Comparison of ENCODE assay signal across 8 mouse cellular contexts in the genomic region with DNA sequence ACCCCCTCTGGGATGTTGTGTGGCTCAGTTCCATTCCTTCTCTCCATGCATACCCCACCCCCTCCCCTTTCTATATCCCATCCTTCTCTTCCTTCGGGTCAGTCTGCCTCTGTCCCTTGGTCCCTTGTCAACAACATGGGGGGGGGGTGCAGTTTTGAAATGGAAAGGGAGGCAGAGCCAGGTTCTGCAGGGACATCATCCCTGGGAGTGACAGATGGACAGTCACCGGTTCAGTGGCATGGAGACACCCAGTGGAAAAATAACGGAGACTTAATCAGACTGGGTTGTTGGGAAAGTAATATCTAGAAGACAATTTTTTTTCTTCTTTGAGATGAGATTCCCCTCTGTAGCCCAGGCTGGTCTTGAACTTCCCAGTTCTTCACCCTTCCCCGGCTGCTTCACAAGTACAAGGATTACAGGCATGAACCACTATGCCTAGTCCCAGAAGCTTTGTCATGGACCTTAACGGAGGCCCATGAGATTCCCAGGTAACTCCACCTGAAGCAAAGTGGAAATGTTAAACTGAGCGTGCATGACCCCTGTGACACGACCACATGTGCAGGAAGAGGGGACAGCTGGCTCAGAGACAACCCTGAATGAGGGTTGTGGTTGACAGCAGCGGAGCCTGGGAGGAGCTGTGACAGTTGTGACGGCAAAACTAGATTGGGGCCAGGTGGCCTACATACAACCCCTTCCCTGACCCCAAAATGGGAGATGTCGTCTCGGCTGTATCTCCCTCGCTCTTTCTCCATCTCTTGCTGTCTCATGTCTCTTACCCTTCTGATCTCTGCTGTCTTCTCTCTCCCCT. TPM values are rescaled to one million over a fixed set of nuclear protein-coding genes. Genes with fewer than 3 reads are reported as not detected.
DNase-seq lines count a peak whose midpoint lies in the region; ATAC-seq and TF ChIP-seq lines count a peak whose summit lies in the region.

No protein-coding gene starts in this region.

- H3K4me2 ChIP-seq in heart, embryonic 15.5 days = peak overlapping the region; percentile 97
- peak overlapping the region; percentile 89 for H3K4me2 ChIP-seq in midbrain, postnatal 0 days (ENCODE audit: low read depth, low read length, poor library complexity, severe bottlenecking)

- H3K36me3 ChIP-seq in heart, embryonic 15.5 days = peaks cover 6% of the 10 kb centered on the region; the same call in 1 of the 2 replicates
- peaks cover 7% of the 10 kb centered on the region; the same call in 1 of the 2 replicates for H3K36me3 ChIP-seq in hindbrain, embryonic 10.5 days
- H3K36me3 ChIP-seq in midbrain, postnatal 0 days (ENCODE audit: insufficient read depth, low read length) = no peaks in the 10 kb centered on the region

- no peak overlapping the region; the same call in 1 of the 2 replicates for H3K27ac ChIP-seq in heart, embryonic 15.5 days
- 0 out of 2 replicates have a peak overlapping the region, but pooled peaks have one; percentile 72 for H3K27ac ChIP-seq in hindbrain, embryonic 10.5 days
- 0 out of 2 replicates have a peak overlapping the region, but pooled peaks have one; percentile 12 for H3K27ac ChIP-seq in midbrain, postnatal 0 days (ENCODE audit: low read depth, low read length)

- WGBS in heart, embryonic 15.5 days = 26% methylated on average over 12 of the region's 12 CpGs
- 10% methylated on average over 12 of the region's 12 CpGs for WGBS in hindbrain, embryonic 10.5 days
- WGBS in midbrain, postnatal 0 days = 22% methylated on average over 12 of the region's 12 CpGs

- no peak for DNase-seq in heart, postnatal 10 days
- DNase-seq in hindbrain, embryonic 10.5 days (ENCODE audit: low spot score) = no peak
- DNase-seq in midbrain, postnatal 0 days (ENCODE audit: low spot score) = no peak
- no peak for DNase-seq in ovary, postnatal 14 days (ENCODE audit: low spot score)
- DNase-seq in layer of hippocampus, adult 8-10 months (ENCODE audit: low spot score in 2 of 2) = no peak

- ATAC-seq in heart, embryonic 15.5 days (replicated peaks; ENCODE audit: insufficient number of reproducible peaks, insufficient read depth, low FRiP score, low read depth) = no peak
- ATAC-seq in activated CD4-positive, CD25-positive, alpha-beta regulatory T cell, adult 4 months = peak; percentile 45
- no peak for ATAC-seq in midbrain, postnatal 0 days (ENCODE audit: low FRiP score)
- no peak for ATAC-seq in megakaryocyte progenitor cell, adult 5-6 weeks (replicated peaks; ENCODE audit: poor library complexity)

- H3K9me3 ChIP-seq in heart, embryonic 15.5 days (replicated peaks) = no peaks in the 10 kb centered on the region
- no peaks in the 10 kb centered on the region for H3K9me3 ChIP-seq in hindbrain, embryonic 10.5 days
- H3K9me3 ChIP-seq in midbrain, postnatal 0 days (ENCODE audit: low read length) = no peaks in the 10 kb centered on the region

- no peak overlapping the region for H3K9ac ChIP-seq in heart, embryonic 15.5 days
- peak overlapping the region; percentile 54; the same call in 1 of the 2 replicates for H3K9ac ChIP-seq in midbrain, postnatal 0 days (replicated peaks; ENCODE audit: low read length, poor library complexity, severe bottlenecking)

- TF ChIP-seq CTCF in midbrain, postnatal 0 days (IDR thresholded peaks at IDR 0.05) = no peak

- intact Hi-C loops in heart, postnatal 10 days (cut with DNase I) = no loop called here

- peak overlapping the region; percentile 85 for H3K4me3 ChIP-seq in heart, embryonic 15.5 days
- H3K4me3 ChIP-seq in hindbrain, embryonic 10.5 days = peak overlapping the region; percentile 83
- peak overlapping the region; percentile 74 for H3K4me3 ChIP-seq in midbrain, postnatal 0 days (ENCODE audit: low read depth, low read length)

- H3K4me1 ChIP-seq in heart, embryonic 15.5 days (replicated peaks) = peaks cover 53% of the 10 kb centered on the region
- peaks cover 72% of the 10 kb centered on the region for H3K4me1 ChIP-seq in hindbrain, embryonic 10.5 days (replicated peaks)
- peaks cover 20% of the 10 kb centered on the region for H3K4me1 ChIP-seq in midbrain, postnatal 0 days (ENCODE audit: insufficient read depth, low read length)

- H3K27me3 ChIP-seq in heart, embryonic 15.5 days = peaks cover 56% of the 10 kb centered on the region
- H3K27me3 ChIP-seq in hindbrain, embryonic 10.5 days (ENCODE audit: insufficient read depth, poor library complexity, severe bottlenecking) = peaks cover 58% of the 10 kb centered on the region
- no peaks in the 10 kb centered on the region for H3K27me3 ChIP-seq in midbrain, postnatal 0 days (ENCODE audit: insufficient read depth, low read length)

RNA-seq across cellular contexts. Expression of gene Prrt1, which starts 0.7 kb away (rescaled TPM):
- 0.42 and 1.2 TPM in 2 replicates for polyA plus RNA-seq in heart, embryonic 15.5 days (2015; fragmentation: Nextera tagmentation; extraction: Ambion mirVana)
- total RNA-seq in heart, postnatal 10 days (2021) = 1 to 10 TPM in 1 of 2 experiments, under 1 TPM in 1; 0.89 to 1.2 TPM
- polyA plus RNA-seq in activated CD4-positive, CD25-positive, alpha-beta regulatory T cell, adult 4 months (2017; shearing (Covaris generic)) = 1 to 10 TPM in 1 of 2 experiments, under 1 TPM in 1; 0.34 to 1.4 TPM
- polyA plus RNA-seq in hindbrain, embryonic 10.5 days (2016; fragmentation: Nextera tagmentation; extraction: Ambion mirVana) = 0.58 and 1.4 TPM in 2 replicates
- 9.1 and 15.1 TPM in 2 replicates for total RNA-seq in midbrain, postnatal 0 days (2014; rRNA removed)
- 13.3 and 14.0 TPM in 2 replicates for polyA plus RNA-seq in midbrain, postnatal 0 days (2015; fragmentation: Nextera tagmentation; extraction: Ambion mirVana)
- 0.17 and 0.34 TPM in 2 replicates for total RNA-seq in megakaryocyte progenitor cell, adult 5-6 weeks (2015)
- not detected in 2 replicates for total RNA-seq in megakaryocyte progenitor cell, adult 5-6 weeks (2017)
- total RNA-seq in layer of hippocampus, adult 8-10 months (2022) = 100 to 1,000 TPM; 211 to 266 (median 228) TPM

RNA-seq across cellular contexts. Expression of gene Ppt2, which starts 1.7 kb away (rescaled TPM):
- polyA plus RNA-seq in heart, embryonic 15.5 days (2015; fragmentation: Nextera tagmentation; extraction: Ambion mirVana) = 22.9 and 24.8 TPM in 2 replicates
- 10 to 100 TPM; 39.0 to 45.7 TPM for total RNA-seq in heart, postnatal 10 days (2021)
- 10 to 100 TPM; 13.3 to 16.8 TPM for polyA plus RNA-seq in activated CD4-positive, CD25-positive, alpha-beta regulatory T cell, adult 4 months (2017; shearing (Covaris generic))
- polyA plus RNA-seq in hindbrain, embryonic 10.5 days (2016; fragmentation: Nextera tagmentation; extraction: Ambion mirVana) = 22.7 and 28.7 TPM in 2 replicates
- 21.1 and 31.0 TPM in 2 replicates for total RNA-seq in midbrain, postnatal 0 days (2014; rRNA removed)
- 18.0 and 20.8 TPM in 2 replicates for polyA plus RNA-seq in midbrain, postnatal 0 days (2015; fragmentation: Nextera tagmentation; extraction: Ambion mirVana)
- 26.5 and 33.5 TPM in 2 replicates for total RNA-seq in megakaryocyte progenitor cell, adult 5-6 weeks (2015)
- total RNA-seq in megakaryocyte progenitor cell, adult 5-6 weeks (2017) = 15.3 and 19.7 TPM in 2 replicates
- total RNA-seq in layer of hippocampus, adult 8-10 months (2022) = 10 to 100 TPM; 40.2 to 53.2 (median 46.0) TPM

RNA-seq across cellular contexts. Expression of gene Egfl8, which starts 14.2 kb away (rescaled TPM):
- polyA plus RNA-seq in heart, embryonic 15.5 days (2015; fragmentation: Nextera tagmentation; extraction: Ambion mirVana) = 1.3 and 2.2 TPM in 2 replicates
- 1 to 10 TPM; 2.1 to 3.5 TPM for total RNA-seq in heart, postnatal 10 days (2021)
- 1 to 10 TPM; 1.3 to 1.9 TPM for polyA plus RNA-seq in activated CD4-positive, CD25-positive, alpha-beta regulatory T cell, adult 4 months (2017; shearing (Covaris generic))
- 6.0 and 6.1 TPM in 2 replicates for polyA plus RNA-seq in hindbrain, embryonic 10.5 days (2016; fragmentation: Nextera tagmentation; extraction: Ambion mirVana)
- 3.2 and 6.0 TPM in 2 replicates for total RNA-seq in midbrain, postnatal 0 days (2014; rRNA removed)
- polyA plus RNA-seq in midbrain, postnatal 0 days (2015; fragmentation: Nextera tagmentation; extraction: Ambion mirVana) = 4.9 and 5.0 TPM in 2 replicates
- 0.47 and 1.1 TPM in 2 replicates for total RNA-seq in megakaryocyte progenitor cell, adult 5-6 weeks (2015)
- total RNA-seq in megakaryocyte progenitor cell, adult 5-6 weeks (2017) = 0.92 and 2.2 TPM in 2 replicates
- total RNA-seq in layer of hippocampus, adult 8-10 months (2022) = 1 to 10 TPM; 1.4 to 3.3 (median 2.4) TPM

RNA-seq across cellular contexts. Expression of gene Fkbpl, which starts 14.6 kb away (rescaled TPM):
- 10.7 and 12.9 TPM in 2 replicates for polyA plus RNA-seq in heart, embryonic 15.5 days (2015; fragmentation: Nextera tagmentation; extraction: Ambion mirVana)
- 1 to 10 TPM; 8.5 to 9.9 TPM for total RNA-seq in heart, postnatal 10 days (2021)
- 1 to 10 TPM; 3.5 to 5.4 TPM for polyA plus RNA-seq in activated CD4-positive, CD25-positive, alpha-beta regulatory T cell, adult 4 months (2017; shearing (Covaris generic))
- 19.4 and 19.6 TPM in 2 replicates for polyA plus RNA-seq in hindbrain, embryonic 10.5 days (2016; fragmentation: Nextera tagmentation; extraction: Ambion mirVana)
- 6.2 and 7.2 TPM in 2 replicates for total RNA-seq in midbrain, postnatal 0 days (2014; rRNA removed)
- polyA plus RNA-seq in midbrain, postnatal 0 days (2015; fragmentation: Nextera tagmentation; extraction: Ambion mirVana) = 10.7 and 12.9 TPM in 2 replicates
- 3.8 and 4.1 TPM in 2 replicates for total RNA-seq in megakaryocyte progenitor cell, adult 5-6 weeks (2015)
- 17.7 and 40.0 TPM in 2 replicates for total RNA-seq in megakaryocyte progenitor cell, adult 5-6 weeks (2017)
- total RNA-seq in layer of hippocampus, adult 8-10 months (2022) = 10 to 100 TPM; 12.5 to 18.5 (median 15.2) TPM

RNA-seq across cellular contexts. Expression of gene Atf6b, which starts 16.9 kb away (rescaled TPM):
- polyA plus RNA-seq in heart, embryonic 15.5 days (2015; fragmentation: Nextera tagmentation; extraction: Ambion mirVana) = 39.6 and 54.5 TPM in 2 replicates
- 10 to 100 TPM; 19.0 to 19.3 TPM for total RNA-seq in heart, postnatal 10 days (2021)
- polyA plus RNA-seq in activated CD4-positive, CD25-positive, alpha-beta regulatory T cell, adult 4 months (2017; shearing (Covaris generic)) = 10 to 100 TPM; 15.6 to 26.7 TPM
- 111 and 118 TPM in 2 replicates for polyA plus RNA-seq in hindbrain, embryonic 10.5 days (2016; fragmentation: Nextera tagmentation; extraction: Ambion mirVana)
- total RNA-seq in midbrain, postnatal 0 days (2014; rRNA removed) = 47.9 and 57.4 TPM in 2 replicates
- 83.0 and 86.0 TPM in 2 replicates for polyA plus RNA-seq in midbrain, postnatal 0 days (2015; fragmentation: Nextera tagmentation; extraction: Ambion mirVana)
- total RNA-seq in megakaryocyte progenitor cell, adult 5-6 weeks (2015) = 25.5 and 27.8 TPM in 2 replicates
- 24.3 and 30.2 TPM in 2 replicates for total RNA-seq in megakaryocyte progenitor cell, adult 5-6 weeks (2017)
- total RNA-seq in layer of hippocampus, adult 8-10 months (2022) = 10 to 100 TPM; 74.1 to 82.9 (median 79.8) TPM

Comparison
In these comparisons a context has a peak if more than half of its experiments do, and no peak if none do; other contexts are left out.
1. RNA of gene Prrt1, which starts 0.7 kb away (total RNA-seq): 211 to 266 TPM in layer of hippocampus, adult 8-10 months; 9.1 to 15.1 TPM in midbrain, postnatal 0 days, 0.89 to 1.2 TPM in heart, postnatal 10 days and 0.17 to 0.34 TPM in megakaryocyte progenitor cell, adult 5-6 weeks; every median in the first group is over 10 times any median in the second.
2. Peak in every context shown above with its lines, with median percentiles within 50 percentile points of each other: H3K4me3 ChIP-seq.